Mouse (Mus musculus) olfactory bulb, adult 2 months (tissue): ENCODE data around the gene Six1.

Experiments used
- CTCF ChIP-seq: fragments of 200-500 bp; IDR thresholded peaks from 2 replicates; pipeline ENCODE4 v1.5.1; 2012; ENCODE audit warnings: low read depth, mild to moderate bottlenecking, low read length, moderate library complexity; ENCODE audit not compliant: insufficient read depth
- POLR2A ChIP-seq: fragments of 200-500 bp; IDR thresholded peaks from 2 replicates; pipeline ENCODE4 v1.6.1; 2012; ENCODE audit warnings: mild to moderate bottlenecking, low read depth, low read length, moderate library complexity; ENCODE audit not compliant: insufficient read depth

GRCm38 (mm10) chr12:73042903-73043302 is 10.8 kb downstream of the Six1 start:
- TF ChIP-seq CTCF (no peak), POLR2A (no peak)
